Mouse (Mus musculus) lung, postnatal 0 days (tissue): ENCODE results near the gene Asgr1.
A peak's percentile ranks its signal among the peaks of the same experiment; 100 is the strongest.

Experiments used
- CTCF ChIP-seq: IDR thresholded peaks from 2 replicates; pipeline ENCODE4 v1.5.1; 2016; ENCODE audit warnings: antibody characterized with exemption, mild to moderate bottlenecking
- EP300 ChIP-seq: IDR thresholded peaks from 2 replicates; pipeline ENCODE4 v1.6.1; 2016; ENCODE audit warnings: antibody characterized with exemption, mild to moderate bottlenecking, control low read depth

- TF ChIP-seq CTCF: peak; percentile 72
- no peak for TF ChIP-seq EP300
These were observed 33.1 kb upstream of the Asgr1 start for GRCm38 (mm10) chr11:70020731-70021263.
